Mouse (Mus musculus) brain, embryonic 14.5 days (tissue): ENCODE data around the gene Cyyr1.

Experiments
- CTCF ChIP-seq: fragments of 200-500 bp; IDR thresholded peaks from 2 replicates; pipeline ENCODE4 v1.5.1; 2012; ENCODE audit warnings: inconsistent platforms, mild to moderate bottlenecking, moderate library complexity, borderline replicate concordance; ENCODE audit not compliant: insufficient read depth, insufficient read length; ENCODE audit errors: extremely low read depth
- POLR2A ChIP-seq: fragments of 200-500 bp; IDR thresholded peaks from 2 replicates; pipeline ENCODE4 v1.6.1; 2012; ENCODE audit warnings: mild to moderate bottlenecking, inconsistent platforms, borderline replicate concordance; ENCODE audit not compliant: poor library complexity, insufficient read depth, insufficient read length, severe bottlenecking; ENCODE audit errors: extremely low read depth

DNA sequence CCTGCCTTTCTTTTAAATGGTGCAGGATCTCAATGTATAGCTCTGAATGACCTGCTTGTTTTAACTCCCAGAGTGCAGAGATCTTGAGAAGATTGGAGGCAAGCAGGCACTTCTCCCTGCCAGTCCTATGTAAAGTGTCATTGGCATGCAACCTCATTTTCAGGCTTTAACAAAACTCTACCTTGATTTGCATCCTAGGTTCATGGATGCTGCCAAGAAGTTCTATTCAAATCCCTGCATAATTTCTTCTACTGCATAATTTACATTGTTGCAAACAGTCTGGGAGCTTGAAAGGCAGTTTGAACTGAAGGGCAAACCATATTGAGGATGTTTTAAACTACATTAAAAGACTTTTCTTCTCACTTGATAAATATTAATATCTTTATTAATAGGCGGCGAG lies 57.4 kb downstream of the Cyyr1 start:
- TF ChIP-seq POLR2A (no peak), CTCF (no peak)
